Mouse (Mus musculus) liver, embryonic 14.5 days (tissue): ENCODE measurements around the gene Ppa2.

Source experiments
- CTCF ChIP-seq: IDR thresholded peaks from 2 replicates; pipeline ENCODE4 v1.5.1; 2016; ENCODE audit warnings: antibody characterized with exemption, low read depth, control low read depth
- EP300 ChIP-seq: IDR thresholded peaks from 2 replicates; pipeline ENCODE4 v1.6.1; 2016; ENCODE audit warnings: antibody characterized with exemption, low read depth

- TF ChIP-seq CTCF = no peak
- TF ChIP-seq EP300 = no peak
These were observed 72.2 kb downstream of the Ppa2 start for GRCm38 (mm10) chr3:133382147-133382546.
